Mouse (Mus musculus): ENCODE measurements around the gene Plxdc1.

Gene Plxdc1

GRCm38 (mm10) chr11:97883542-97883917, 102.7 kb downstream of the Plxdc1 start:
- in situ Hi-C loops (cut with MboI; ENCODE audit: low sequenced_read_pairs), result no loop called here

GRCm38 (mm10) chr11:97880362-97880761, 105.9 kb downstream of the Plxdc1 start:
- in situ Hi-C loops (cut with MboI; ENCODE audit: low sequenced_read_pairs), result no loop called here

- in situ Hi-C loops (cut with MboI; ENCODE audit: low sequenced_read_pairs), result loop anchor here (10.0 kb wide), 1 partner anchor 83 kb away; the partner anchor contains the start of gene Lasp1
Observed at GRCm38 (mm10) chr11:97877341-97877740, 108.9 kb downstream of the Plxdc1 start.

GRCm38 (mm10) chr11:97874396-97874795, 111.8 kb downstream of the Plxdc1 start:
- in situ Hi-C loops (cut with MboI; ENCODE audit: low sequenced_read_pairs), result loop anchor here (10.0 kb wide), 1 partner anchor 80 kb away; the partner anchor contains the start of gene Lasp1

Measured in CH12F3 (cell line).